Mouse (Mus musculus) 416B (cell line): Measurements from ENCODE around the gene Gm13420.

Experiments
- DNase-seq: peaks from one replicate; pipeline ENCODE4 v3.0.0; 2011; ENCODE audit warnings: low read depth

Gene Gm13420

DNA sequence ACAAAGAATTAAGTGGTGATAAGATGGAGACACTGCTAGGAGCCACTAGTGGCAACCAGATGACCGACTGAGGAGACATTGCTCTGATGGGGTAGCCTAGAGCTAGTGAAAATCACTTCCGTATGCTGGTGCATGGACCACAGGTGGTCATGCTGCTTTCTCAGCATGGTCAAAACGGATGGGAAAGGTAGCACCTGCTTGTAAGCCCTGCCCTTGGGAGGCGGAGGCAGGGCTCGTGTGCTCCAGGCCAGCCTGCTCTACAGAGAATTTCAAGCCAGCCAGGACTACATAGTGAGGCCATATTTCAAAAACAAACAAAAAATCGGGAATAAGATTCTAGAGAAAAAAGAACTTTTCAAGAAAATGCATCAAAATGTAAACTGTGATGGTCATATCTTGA, 50.1 kb downstream of the Gm13420 start:
- no peak for DNase-seq

- DNase-seq: no peak
Observed at GRCm38 (mm10) chr2:29700898-29701297, 50.6 kb downstream of the Gm13420 start.

GRCm38 (mm10) chr2:29698421-29699290, 52.8 kb downstream of the Gm13420 start:
- no peak for DNase-seq

DNA sequence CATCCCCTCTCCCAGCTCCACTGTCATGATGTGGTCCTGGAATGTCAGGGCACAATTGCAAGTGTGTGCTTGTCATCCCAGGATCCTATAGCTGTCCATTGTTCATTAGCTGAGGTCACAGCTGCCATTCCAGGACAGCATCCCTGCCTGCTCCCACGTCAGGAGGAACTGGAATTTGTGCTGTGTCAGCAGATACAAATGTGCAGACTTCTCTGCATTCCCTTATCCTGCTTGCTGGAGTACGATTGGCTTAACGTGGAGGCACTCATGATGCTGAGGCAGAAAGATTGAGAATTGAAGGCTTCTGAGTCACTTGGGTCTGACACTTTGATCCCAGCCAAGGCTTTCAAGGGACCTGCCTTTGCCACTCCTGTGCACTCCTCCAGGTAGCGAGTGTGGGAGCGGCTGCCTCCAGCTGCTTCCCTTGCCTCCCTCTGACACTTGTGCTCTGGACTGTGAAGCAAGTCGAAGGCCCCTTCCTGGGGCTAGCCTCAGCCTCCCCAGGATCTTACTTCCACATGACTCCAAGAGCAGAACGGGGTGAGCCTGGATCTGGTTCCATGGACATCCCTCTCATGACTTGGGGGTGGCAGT, 55.2 kb downstream of the Gm13420 start:
- no peak for DNase-seq
